Mouse (Mus musculus) urinary bladder, postnatal 36 days (tissue): ENCODE results near the gene Ube2n.

Experiments
- DNase-seq, 2 experiments: peaks; one replicate each; pipeline ENCODE4 v3.0.0; 2022; ENCODE audit warnings: low spot score in 2 of 2, mixed read lengths in 1 of 2

Ube2n gene

GRCm38 (mm10) chr10:95557337-95557828 is 42.4 kb downstream of the Ube2n start:
- no peak for DNase-seq

DNA sequence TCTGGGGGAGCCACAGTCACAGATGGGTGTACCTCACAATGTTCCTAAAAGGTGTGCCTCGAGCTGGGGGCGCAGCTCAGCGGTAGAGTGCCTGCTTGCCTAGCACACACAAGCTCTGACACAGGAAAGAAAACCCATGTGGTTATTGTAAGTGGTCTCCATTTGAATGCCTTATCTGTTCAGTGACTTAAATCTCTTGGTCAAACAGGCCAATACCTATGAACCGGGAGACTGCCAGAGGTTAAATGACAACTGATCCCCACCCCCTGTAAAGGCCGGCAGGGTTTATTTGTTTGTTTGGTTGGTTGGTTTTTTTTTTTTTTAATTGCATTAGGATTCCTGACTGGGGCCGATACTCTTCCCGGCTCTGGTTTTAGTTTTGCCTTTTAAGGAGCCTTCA is 44.5 kb downstream of the Ube2n start:
- DNase-seq: no peak

- no peak for DNase-seq
Measured at GRCm38 (mm10) chr10:95560394-95560983, 45.5 kb downstream of the Ube2n start.

- DNase-seq: no peak
Measured at GRCm38 (mm10) chr10:95561616-95562015, 46.7 kb downstream of the Ube2n start.

DNA sequence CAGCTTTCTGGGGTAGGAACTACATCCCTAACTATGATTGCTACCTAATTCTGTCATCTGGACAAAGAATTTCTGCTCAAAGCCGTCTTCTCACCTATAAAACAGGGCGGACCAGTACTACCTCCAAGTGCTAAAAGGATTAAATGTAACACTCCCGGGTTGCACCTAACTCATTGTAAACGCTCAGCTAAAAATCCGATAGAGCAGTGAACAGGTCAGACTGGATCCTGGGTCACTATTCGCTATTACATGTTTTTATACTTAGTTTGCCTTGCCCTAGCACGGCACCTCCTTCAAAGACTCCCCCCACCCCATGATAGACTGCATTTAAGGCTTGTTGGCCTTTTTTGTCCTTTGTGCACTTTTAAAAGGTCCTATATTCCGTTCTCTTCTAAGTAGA is 47.5 kb downstream of the Ube2n start:
- no peak for DNase-seq

DNA sequence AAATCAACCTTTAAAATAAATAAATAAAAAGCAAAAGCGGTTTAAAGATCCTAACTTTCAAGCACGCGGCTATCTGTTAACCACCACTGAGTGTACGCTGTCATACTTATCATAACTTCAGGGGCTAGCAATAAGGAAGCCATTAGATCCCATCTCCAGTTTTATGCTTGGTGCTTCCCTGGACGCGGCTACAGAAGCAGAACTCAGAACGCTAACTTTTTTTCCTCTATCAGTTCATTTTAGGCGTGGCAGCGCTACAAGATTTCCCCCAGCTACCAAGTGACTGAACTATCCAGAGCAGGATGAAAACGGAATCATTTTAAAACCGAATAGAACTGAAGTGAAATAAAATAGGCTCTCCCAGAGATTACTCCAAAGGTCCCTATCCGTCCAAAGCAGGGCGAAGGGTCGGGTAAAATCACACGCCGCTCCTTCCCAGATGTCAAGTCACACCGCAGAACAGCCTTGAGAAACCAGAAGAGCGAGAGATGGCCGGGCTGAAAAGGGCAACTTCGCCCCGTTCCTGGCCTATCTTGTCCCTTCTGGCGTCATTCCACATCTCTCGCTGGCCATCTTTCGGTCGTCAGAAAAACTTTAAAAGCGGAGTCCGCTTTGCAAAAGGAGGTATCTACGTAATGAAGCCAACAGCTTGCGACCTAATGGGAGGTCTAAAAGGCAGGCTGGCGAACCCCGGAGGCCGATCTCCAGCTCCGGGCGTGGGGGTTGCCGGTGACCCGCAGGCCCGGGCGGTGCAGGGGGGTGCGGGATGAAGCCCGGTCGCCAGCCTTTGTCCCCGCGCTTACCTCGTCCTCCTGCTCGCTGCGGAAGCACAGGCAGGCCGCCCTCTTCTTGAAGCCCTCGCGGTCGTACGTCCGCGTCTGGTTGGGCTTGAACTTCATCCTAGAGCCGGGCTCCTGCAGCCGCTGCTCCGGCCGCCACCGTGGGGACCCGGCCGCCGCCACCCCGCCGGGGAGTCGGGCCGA is 48.2 kb downstream of the Ube2n start:
- DNase-seq: peak in 1 of 2 experiments; percentile 32

GRCm38 (mm10) chr10:95563851-95564845 is 49.2 kb downstream of the Ube2n start, which contains the start of gene Nudt4:
TSS of gene Nudt4 (minus strand) at chr10:95564146.
- peak; percentile 64 to 81 for DNase-seq

GRCm38 (mm10) chr10:95565156-95565854 is 50.4 kb downstream of the Ube2n start:
- no peak for DNase-seq

DNA sequence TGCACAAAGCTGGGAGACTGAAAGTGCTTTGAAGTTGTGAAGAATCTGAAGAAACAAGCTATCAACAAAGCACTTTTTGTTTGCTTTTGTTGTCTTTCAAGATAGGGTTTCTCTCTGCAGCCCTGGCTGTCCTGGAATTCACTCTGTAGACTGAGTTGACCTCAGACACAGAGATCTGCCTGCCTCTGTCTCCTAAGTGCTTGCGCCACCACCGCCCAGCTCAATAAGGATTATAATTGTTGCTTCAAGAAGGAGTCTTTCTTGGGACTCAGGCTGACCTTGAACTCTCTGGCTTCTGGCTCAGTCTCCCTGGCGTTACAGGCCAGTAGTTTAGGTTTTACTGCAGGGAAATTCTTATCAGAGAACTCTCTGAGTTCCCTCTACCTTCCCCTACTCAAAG is 51.8 kb downstream of the Ube2n start:
- DNase-seq: no peak

- DNase-seq: no peak
Measured at GRCm38 (mm10) chr10:95567550-95567949, 52.6 kb downstream of the Ube2n start.

DNA sequence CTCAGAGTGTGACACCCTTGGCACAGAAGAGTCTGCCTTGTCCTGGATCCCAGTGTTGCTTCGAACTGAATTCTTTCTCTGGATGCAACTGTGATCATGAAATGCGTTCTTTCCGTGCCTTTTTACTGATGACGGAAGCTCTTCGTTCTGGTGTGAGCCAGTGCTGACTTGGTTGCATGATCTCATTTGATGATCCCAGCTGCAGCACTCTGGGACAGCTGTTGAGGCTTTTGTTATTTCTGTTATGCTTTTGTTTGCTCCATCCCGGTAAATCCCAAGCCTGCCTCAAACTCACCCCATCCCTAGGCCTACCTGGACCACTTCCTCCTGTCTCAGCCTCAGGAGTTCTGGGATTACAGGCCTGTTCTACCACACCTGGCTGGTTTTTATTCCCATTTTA is 53.1 kb downstream of the Ube2n start:
- no peak for DNase-seq

- no peak for DNase-seq
Measured at GRCm38 (mm10) chr10:95569441-95569840, 54.5 kb downstream of the Ube2n start.

DNA sequence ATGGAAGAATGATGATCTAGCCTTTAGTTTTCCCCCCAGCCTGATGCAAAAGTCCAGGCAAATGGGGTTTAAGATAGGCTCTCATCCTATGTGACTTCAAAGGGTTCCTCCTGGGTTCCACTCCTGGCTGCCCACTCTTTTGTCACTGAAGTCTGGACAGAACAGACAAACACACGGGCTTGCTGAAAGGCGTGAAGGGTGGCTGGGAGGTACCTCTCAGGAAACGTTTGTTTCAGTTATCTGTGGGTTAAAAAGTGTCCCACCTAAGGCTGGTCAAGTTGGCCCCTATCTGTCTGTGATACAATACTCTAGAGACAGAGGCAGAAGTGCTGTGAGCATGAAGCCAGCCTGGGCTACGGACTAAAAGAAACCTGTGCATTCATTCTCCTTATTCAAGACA is 60.0 kb downstream of the Ube2n start:
- DNase-seq: no peak

GRCm38 (mm10) chr10:95575839-95576380 is 61.0 kb downstream of the Ube2n start:
- DNase-seq: no peak

DNA sequence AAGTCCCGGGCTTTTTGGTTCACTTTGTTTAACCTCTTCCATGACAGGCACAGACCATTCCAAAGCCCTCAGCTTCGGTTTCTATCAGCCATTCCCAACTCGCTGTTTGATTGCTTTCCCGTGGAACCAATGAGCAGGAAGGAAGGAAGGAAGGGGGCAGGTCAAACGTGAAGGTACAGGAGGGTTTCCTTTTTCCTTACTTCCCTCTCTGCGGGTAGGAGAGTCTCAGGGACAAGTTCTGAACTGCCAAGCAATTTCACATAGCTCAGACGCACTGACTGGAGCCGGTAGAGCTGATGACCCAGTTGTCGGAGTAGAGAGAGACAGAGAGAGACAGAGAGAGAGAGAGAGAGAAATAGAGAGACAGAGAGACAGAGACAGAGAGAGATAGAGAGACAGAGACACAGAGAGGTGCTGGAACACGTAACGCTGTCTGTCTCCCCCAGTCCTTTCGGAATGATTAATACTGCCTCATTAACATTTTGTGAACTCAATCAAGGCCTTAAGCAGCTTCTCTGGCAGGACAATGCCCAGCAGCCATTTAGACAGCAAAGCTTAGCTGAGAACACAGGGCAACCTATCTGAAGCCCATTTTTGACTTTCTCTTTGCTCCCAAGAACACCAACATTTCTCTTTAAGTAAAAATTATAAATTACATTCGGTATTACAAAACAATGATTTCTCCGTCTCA is 62.1 kb downstream of the Ube2n start:
- no peak for DNase-seq

DNA sequence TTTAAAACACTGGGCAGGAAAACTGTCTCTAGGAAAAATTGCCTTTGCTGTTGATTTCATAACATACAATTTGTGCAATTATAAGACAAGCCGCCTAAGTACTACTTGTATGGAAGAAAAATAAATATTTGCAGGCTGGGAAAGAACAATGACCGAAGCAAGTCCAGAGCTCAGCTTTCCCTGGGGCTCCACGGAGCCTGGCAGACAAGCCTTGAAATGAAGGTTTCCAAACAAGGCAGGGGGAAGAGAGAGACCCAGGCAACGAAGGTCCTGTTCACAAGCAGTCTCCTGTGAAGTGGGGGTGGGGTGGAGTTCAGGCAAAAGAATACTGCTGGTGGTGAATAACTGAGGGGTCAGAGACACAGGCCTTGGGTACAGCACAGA is 62.6 kb downstream of the Ube2n start:
- DNase-seq: no peak

DNA sequence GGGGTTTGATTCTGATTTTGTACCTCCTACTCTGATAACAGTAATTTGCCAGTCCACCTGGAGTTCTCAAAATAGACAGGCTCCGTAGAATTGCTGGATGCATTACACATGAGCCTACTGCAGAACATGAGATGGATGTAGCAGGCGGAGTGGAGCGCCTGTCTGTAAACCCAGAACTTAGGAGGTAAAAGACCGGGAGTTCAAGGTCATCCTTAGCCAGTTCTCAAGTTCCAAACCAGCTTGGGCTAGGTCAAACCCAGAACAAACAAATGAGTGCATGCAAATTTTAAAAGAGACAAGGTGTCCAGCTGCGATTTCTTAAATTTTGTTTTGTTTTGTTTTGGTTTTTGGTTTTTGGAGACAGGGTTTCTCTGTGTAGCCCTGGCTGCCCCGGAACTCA is 70.6 kb downstream of the Ube2n start:
- DNase-seq: no peak

DNA sequence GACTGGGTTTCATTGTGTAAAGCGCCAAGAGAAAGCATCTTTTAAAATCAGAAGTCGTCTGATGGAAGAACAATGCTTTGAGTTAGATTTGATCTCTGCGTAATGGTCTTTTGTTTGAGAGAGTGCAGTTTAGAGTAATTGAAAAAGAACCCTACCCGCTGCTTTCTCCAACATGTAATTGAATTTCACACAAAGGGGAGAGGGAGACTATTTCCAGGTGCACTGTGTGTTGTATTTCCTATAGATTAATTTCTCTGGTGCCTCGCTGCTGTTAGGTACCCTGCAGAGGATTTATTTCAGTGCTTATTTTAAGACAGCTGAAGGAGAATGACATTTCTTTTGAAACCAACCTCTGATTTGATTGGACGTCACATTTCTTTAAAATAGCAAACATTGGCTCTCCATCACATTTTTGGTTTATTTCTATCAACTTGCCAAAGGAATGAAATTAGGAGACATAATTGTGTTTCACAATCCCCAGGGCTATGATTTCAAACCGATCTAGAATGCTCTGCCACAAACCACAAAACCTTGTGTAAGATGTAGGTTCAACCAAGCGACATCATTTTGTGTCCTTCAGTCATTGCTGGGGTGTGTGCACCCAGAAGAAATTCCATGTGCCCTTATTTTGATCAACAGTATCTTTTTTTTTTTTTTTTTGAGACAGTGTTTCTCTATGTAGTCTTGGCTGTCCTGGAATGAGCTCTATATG is 72.7 kb downstream of the Ube2n start:
- no peak for DNase-seq

- DNase-seq: no peak
Measured at GRCm38 (mm10) chr10:95589196-95589595, 74.3 kb downstream of the Ube2n start.
